Comparison of ENCODE assay signal across 8 mouse cellular contexts in the genomic region with DNA sequence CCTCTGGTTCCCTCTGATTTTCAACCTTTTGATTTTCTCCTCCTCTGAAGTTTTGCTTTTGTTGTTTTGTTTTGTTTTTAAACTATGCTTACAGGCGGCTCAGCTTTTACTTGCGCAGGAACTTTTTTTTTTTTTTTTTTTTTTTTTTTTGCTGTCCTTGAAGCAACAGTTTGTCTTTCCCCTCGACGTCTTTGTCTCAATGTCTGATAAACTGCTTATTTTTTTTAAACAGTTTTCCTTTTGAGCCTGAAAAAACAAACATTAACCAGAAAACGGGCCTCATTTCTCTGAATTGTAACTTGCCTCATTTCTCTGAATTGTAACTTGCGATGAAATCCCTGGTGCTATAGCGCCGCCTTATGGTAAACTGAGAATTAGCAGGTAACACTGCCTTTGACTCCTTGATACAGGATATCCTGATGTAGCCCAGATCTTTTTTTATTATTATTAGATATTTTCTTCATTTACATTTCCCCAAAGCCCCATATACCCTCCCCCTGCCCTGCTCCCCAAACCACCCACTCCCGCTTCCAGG. TPM values are rescaled to one million over a fixed set of nuclear protein-coding genes. Genes with fewer than 3 reads are reported as not detected.
A peak's percentile ranks its signal among the peaks of the same experiment; 100 is the strongest.
DNase-seq lines count a peak whose midpoint lies in the region; ATAC-seq and TF ChIP-seq lines count a peak whose summit lies in the region.

No protein-coding gene starts in this region.

- H3K9me3 ChIP-seq in midbrain, embryonic 11.5 days (ENCODE audit: control insufficient read depth, low read length) = no peaks in the 10 kb centered on the region
- no peaks in the 10 kb centered on the region for H3K9me3 ChIP-seq in midbrain, embryonic 13.5 days

- no peaks in the 10 kb centered on the region for H3K27me3 ChIP-seq in midbrain, embryonic 11.5 days (ENCODE audit: control insufficient read depth, insufficient read depth, low read length)
- H3K27me3 ChIP-seq in midbrain, embryonic 13.5 days = no peaks in the 10 kb centered on the region
- no peaks in the 10 kb centered on the region for H3K27me3 ChIP-seq in liver, adult 2 months (ENCODE audit: control insufficient read depth, insufficient read depth, low read length)
- no peaks in the 10 kb centered on the region for H3K27me3 ChIP-seq in splenic B cell, adult 2 months (ENCODE audit: control insufficient read depth, insufficient read depth, low read length, poor library complexity, severe bottlenecking)

- H3K4me1 ChIP-seq in midbrain, embryonic 11.5 days (ENCODE audit: control insufficient read depth, insufficient read depth, low read length) = no peaks in the 10 kb centered on the region
- H3K4me1 ChIP-seq in midbrain, embryonic 13.5 days (replicated peaks) = no peaks in the 10 kb centered on the region
- no peaks in the 10 kb centered on the region for H3K4me1 ChIP-seq in liver, adult 2 months (ENCODE audit: control insufficient read depth, insufficient read depth, low read length)

- no peak overlapping the region for H3K4me2 ChIP-seq in midbrain, embryonic 11.5 days
- no peak overlapping the region for H3K4me2 ChIP-seq in midbrain, embryonic 13.5 days (replicated peaks)

- TF ChIP-seq POLR2A in brain, embryonic 14.5 days (IDR thresholded peaks at IDR 0.05; ENCODE audit: borderline replicate concordance, extremely low read depth, insufficient read depth, insufficient read length, poor library complexity, severe bottlenecking) = no peak
- no peak for TF ChIP-seq POLR2A in liver, adult 2 months (IDR thresholded peaks at IDR 0.05; ENCODE audit: extremely low read depth, insufficient read depth, low read length)

- peak; percentile 42 to 91 for DNase-seq in adrenal gland, adult (ENCODE audit: inconsistent age in 2 of 2, low spot score in 1 of 2)
- no peak for DNase-seq in adrenal gland, postnatal 4 days (ENCODE audit: low spot score in 2 of 2)
- DNase-seq in midbrain, embryonic 11.5 days (ENCODE audit: low spot score, missing footprints) = peak; percentile 86
- peak; percentile 59 for DNase-seq in brain, embryonic 14.5 days (ENCODE audit: low read depth)
- peak; percentile 44 for DNase-seq in liver, adult 2 months (ENCODE audit: extremely low read depth, low read depth, low spot score)
- DNase-seq in splenic B cell, adult 2 months (ENCODE audit: low read depth, low spot score) = peak; percentile 44

- H3K79me2 ChIP-seq in liver, adult 2 months (ENCODE audit: control insufficient read depth, insufficient read depth, low read length) = no peaks in the 10 kb centered on the region

- no peak overlapping the region for H3K27ac ChIP-seq in midbrain, embryonic 11.5 days (ENCODE audit: low read depth, low read length)
- H3K27ac ChIP-seq in midbrain, embryonic 13.5 days = no peak overlapping the region
- H3K27ac ChIP-seq in liver, adult 2 months (replicated peaks; ENCODE audit: insufficient read depth, low read depth, low read length) = no peak overlapping the region

- ATAC-seq in midbrain, embryonic 11.5 days (ENCODE audit: low FRiP score) = no peak
- no peak for ATAC-seq in midbrain, embryonic 13.5 days
- peak; percentile 48 to 80; a peak in 1 of 4 replicates for ATAC-seq in hematopoietic stem cell, adult 5-6 weeks (replicated peaks in 1 of 2; ENCODE audit: insufficient read depth in 1 of 2, low FRiP score in 2 of 2, low TSS enrichment in 1 of 2, low read depth in 1 of 2, poor library complexity in 2 of 2, severe bottlenecking in 2 of 2)

- no peak overlapping the region for H3K4me3 ChIP-seq in midbrain, embryonic 11.5 days (ENCODE audit: low read depth, low read length)
- H3K4me3 ChIP-seq in midbrain, embryonic 13.5 days (replicated peaks) = no peak overlapping the region
- H3K4me3 ChIP-seq in liver, adult 2 months (ENCODE audit: insufficient read depth, low read depth, low read length) = no peak overlapping the region

- WGBS in midbrain, embryonic 11.5 days = 53% methylated on average over 9 of the region's 9 CpGs
- 50% methylated on average over 9 of the region's 9 CpGs for WGBS in midbrain, embryonic 13.5 days
- WGBS in liver, adult 2 months = 28% methylated on average over 9 of the region's 9 CpGs

- no peak overlapping the region for H3K9ac ChIP-seq in midbrain, embryonic 11.5 days (ENCODE audit: low read length)
- no peak overlapping the region for H3K9ac ChIP-seq in midbrain, embryonic 13.5 days (replicated peaks)
- H3K9ac ChIP-seq in liver, adult 2 months (ENCODE audit: low read depth, low read length) = no peak overlapping the region

- peak; percentile 61; the same call in 1 of the 2 replicates for TF ChIP-seq CTCF in brain, embryonic 14.5 days (IDR thresholded peaks at IDR 0.05; ENCODE audit: borderline replicate concordance, extremely low read depth, insufficient read depth, insufficient read length)
- peak; percentile 44 for TF ChIP-seq CTCF in liver, adult 2 months (IDR thresholded peaks at IDR 0.05; ENCODE audit: low read depth, low read length)

- H3K36me3 ChIP-seq in midbrain, embryonic 11.5 days (ENCODE audit: control insufficient read depth, insufficient read depth, low read length) = no peaks in the 10 kb centered on the region
- H3K36me3 ChIP-seq in midbrain, embryonic 13.5 days = no peaks in the 10 kb centered on the region
- no peaks in the 10 kb centered on the region for H3K36me3 ChIP-seq in liver, adult 2 months (ENCODE audit: control insufficient read depth, insufficient read depth, low read length)
- H3K36me3 ChIP-seq in splenic B cell, adult 2 months (ENCODE audit: control insufficient read depth, insufficient read depth, low read length, poor library complexity, severe bottlenecking) = no peaks in the 10 kb centered on the region

RNA-seq across cellular contexts. Expression of gene Nr1d2, which starts 52.0 kb away (rescaled TPM):
- 10 to 100 TPM; 60.9 to 66.4 TPM for total RNA-seq in adrenal gland, postnatal 4 days (2021)
- polyA plus RNA-seq in midbrain, embryonic 11.5 days (2014; fragmentation: Nextera tagmentation; extraction: Ambion mirVana) = 4.9 and 5.2 TPM in 2 replicates
- polyA plus RNA-seq in midbrain, embryonic 13.5 days (2015; fragmentation: Nextera tagmentation; extraction: Ambion mirVana) = 4.0 and 5.1 TPM in 2 replicates
- 3.3 and 5.0 TPM in 2 replicates for polyA plus RNA-seq in brain, embryonic 14.5 days (2012; rRNA removed)
- total RNA-seq in hematopoietic stem cell, adult 5-6 weeks (2017) = 38.9 and 42.4 TPM in 2 replicates
- 94.3 and 101 TPM in 2 replicates for total RNA-seq in liver, adult 2 months (2014; rRNA removed)
- 6.9 and 8.3 TPM in 2 replicates for polyA plus RNA-seq in liver, adult 2 months (2012; rRNA removed)

Comparison
In these comparisons a context has a peak if more than half of its experiments do, and no peak if none do; other contexts are left out.
1. DNase-seq: peak in adrenal gland, adult (2 of 2), midbrain, embryonic 11.5 days (single experiment), brain, embryonic 14.5 days (single experiment), liver, adult 2 months (single experiment) and splenic B cell, adult 2 months (single experiment); none in adrenal gland, postnatal 4 days (0 of 2).
2. ATAC-seq: peak in hematopoietic stem cell, adult 5-6 weeks (2 of 2); none in midbrain, embryonic 11.5 days (single experiment) and midbrain, embryonic 13.5 days (single experiment).